Mouse (Mus musculus) CH12.LX (cell line): ENCODE results near the gene Fam217b.

Source experiments
- CTCF ChIP-seq, 2 experiments: IDR thresholded peaks in 1 of 2; conservative IDR thresholded peaks in 1 of 2; 2 replicates each; pipeline ENCODE4 v1.5.1; 2011 to 2012; ENCODE audit warnings: low read depth in 2 of 2, low read length in 2 of 2, improper control_type of control experiment in 1 of 2, inconsistent platforms in 1 of 2, mild to moderate bottlenecking in 1 of 2, moderate library complexity in 1 of 2
- ELF1 ChIP-seq: IDR thresholded peaks from 2 replicates; pipeline ENCODE4 v1.6.1; 2014; ENCODE audit warnings: low read depth, mild to moderate bottlenecking, inconsistent platforms, low read length, improper control_type of control experiment
- EP300 ChIP-seq: IDR thresholded peaks from 2 replicates; pipeline ENCODE4 v1.6.1; 2011; ENCODE audit warnings: low read length, improper control_type of control experiment
- GABPA ChIP-seq: IDR thresholded peaks from 2 replicates; pipeline ENCODE4 v1.6.1; 2012; ENCODE audit warnings: low read depth, low read length, improper control_type of control experiment, inconsistent platforms; ENCODE audit not compliant: insufficient replicate concordance
- HCFC1 ChIP-seq: IDR thresholded peaks from 2 replicates; pipeline ENCODE4 v1.6.1; 2012; ENCODE audit warnings: low read depth, mild to moderate bottlenecking, inconsistent platforms, low read length, improper control_type of control experiment
- MAX ChIP-seq: IDR thresholded peaks from 2 replicates; pipeline ENCODE4 v1.6.1; 2011; ENCODE audit warnings: low read length, improper control_type of control experiment
- POLR2A ChIP-seq: IDR thresholded peaks from 2 replicates; pipeline ENCODE4 v1.6.1; 2011; ENCODE audit warnings: low read depth, mild to moderate bottlenecking, improper control_type of control experiment, low read length
- POLR2AphosphoS2 ChIP-seq: IDR thresholded peaks from 2 replicates; pipeline ENCODE4 v1.6.1; 2011; ENCODE audit warnings: low read depth, low read length, improper control_type of control experiment
- RAD21 ChIP-seq: IDR thresholded peaks from 2 replicates; pipeline ENCODE4 v1.6.1; 2011; ENCODE audit warnings: low read depth, mild to moderate bottlenecking, low read length, improper control_type of control experiment, moderate library complexity
- SMC3 ChIP-seq: IDR thresholded peaks from 2 replicates; pipeline ENCODE4 v1.6.1; 2011; ENCODE audit warnings: low read depth, low read length, improper control_type of control experiment
- USF2 ChIP-seq: conservative IDR thresholded peaks from 2 replicates; pipeline ENCODE4 v1.6.1; 2011; ENCODE audit warnings: low read depth, low read length, improper control_type of control experiment
- ZKSCAN1 ChIP-seq: IDR thresholded peaks from 2 replicates; pipeline ENCODE4 v1.6.1; 2012; ENCODE audit warnings: low read depth, inconsistent platforms, low read length, improper control_type of control experiment, borderline replicate concordance
- ZMIZ1 ChIP-seq: IDR thresholded peaks from 2 replicates; pipeline ENCODE4 v1.6.1; 2012; ENCODE audit warnings: low read depth, mild to moderate bottlenecking, inconsistent platforms, low read length, improper control_type of control experiment

DNA sequence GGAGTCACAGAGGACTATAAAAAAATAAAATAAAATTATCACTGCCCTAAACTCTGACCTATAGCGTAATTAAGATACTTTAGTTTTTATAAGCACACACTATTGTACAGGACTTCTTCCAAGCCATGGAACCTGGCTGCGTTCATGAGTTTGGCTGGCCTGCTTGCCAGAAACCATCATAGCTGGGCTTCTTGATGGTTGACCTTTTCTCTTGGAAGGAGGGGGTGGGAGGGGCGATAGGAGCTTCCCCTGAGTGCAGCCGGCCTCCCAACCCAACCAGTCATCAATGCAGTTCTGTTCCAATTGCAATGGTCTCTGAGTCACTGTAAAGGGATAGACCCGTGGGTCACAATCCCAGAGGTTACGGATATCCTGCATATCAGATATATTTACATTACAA lies 4.0 kb upstream of the Fam217b start:
- TF ChIP-seq POLR2A (no peak), POLR2AphosphoS2 (no peak), EP300 (no peak), ZMIZ1 (no peak), USF2 (no peak), CTCF (conservative IDR thresholded peaks at IDR 0.05 in 1 of 2, IDR thresholded peaks at IDR 0.05 in 1 of 2; ENCODE audit: low read depth in 2 of 2, low read length in 2 of 2) (no peak), GABPA (no peak), ELF1 (no peak), HCFC1 (no peak), MAX (no peak), RAD21 (no peak), SMC3 (no peak), ZKSCAN1 (no peak)
